Mouse (Mus musculus) left cerebral cortex, adult 2 months (tissue): ENCODE measurements around the gene Acbd6. TPM values are rescaled to one million over a fixed set of nuclear protein-coding genes. Genes with fewer than 3 reads are reported as not detected.

ENCODE experiments used
- DNase-seq, 2 experiments: peaks; one replicate each; pipeline ENCODE4 v3.0.0; 2021 to 2022; ENCODE audit warnings: low spot score in 2 of 2, mixed read lengths in 1 of 2; ENCODE audit errors: extremely low spot score in 1 of 2
- H3K27ac ChIP-seq: fragments of 200-600 bp; 2 replicates; pipeline ENCODE4 v1.8.1; 2022
- H3K4me3 ChIP-seq: fragments of 200-600 bp; 2 replicates; pipeline ENCODE4 v1.8.1; 2022
- CTCF ChIP-seq: fragments of 200-600 bp; IDR thresholded peaks from 2 replicates; pipeline ENCODE4 v1.8.1; 2022; ENCODE audit warnings: antibody characterized with exemption, mild to moderate bottlenecking, moderate library complexity
- intact Hi-C: fragments of 180-260 bp; cut with DNase I; formaldehyde crosslinking; loops from one replicate; pipeline ENCODE4 v1.15.1; 2025
- total RNA-seq, 2 experiments: library from RNA; stranded (reverse); gene quantifications; 2 replicates each; pipeline ENCODE4 v1.2.3; 2021

The Acbd6 gene
- total RNA-seq, 2 experiments from 2014 or later, result 95.6 to 101 TPM

DNA sequence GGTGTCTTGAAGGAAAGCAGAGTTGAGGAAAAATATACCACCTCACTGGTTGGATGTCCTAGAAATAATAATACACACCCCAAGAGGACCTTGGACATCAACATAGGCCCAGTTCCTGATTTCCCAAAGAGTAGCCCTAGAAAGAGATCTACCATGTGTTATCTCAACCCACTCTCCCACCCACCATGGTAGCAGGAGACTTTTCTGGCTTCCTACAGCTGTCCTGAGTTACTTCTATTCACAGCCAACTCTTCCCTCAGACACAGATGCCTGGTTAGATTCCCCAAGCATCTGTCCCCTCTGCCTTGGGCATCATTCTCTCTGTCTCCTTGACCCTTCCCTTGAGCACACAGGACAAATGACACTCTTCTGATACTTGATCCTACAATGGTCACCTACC is 157.4 kb downstream of the Acbd6 start:
- TF ChIP-seq CTCF, result no peak
- H3K4me3 ChIP-seq, result no peak overlapping the region
- intact Hi-C loops, result no loop called here
- no peak for DNase-seq
- H3K27ac ChIP-seq, result no peak overlapping the region

DNA sequence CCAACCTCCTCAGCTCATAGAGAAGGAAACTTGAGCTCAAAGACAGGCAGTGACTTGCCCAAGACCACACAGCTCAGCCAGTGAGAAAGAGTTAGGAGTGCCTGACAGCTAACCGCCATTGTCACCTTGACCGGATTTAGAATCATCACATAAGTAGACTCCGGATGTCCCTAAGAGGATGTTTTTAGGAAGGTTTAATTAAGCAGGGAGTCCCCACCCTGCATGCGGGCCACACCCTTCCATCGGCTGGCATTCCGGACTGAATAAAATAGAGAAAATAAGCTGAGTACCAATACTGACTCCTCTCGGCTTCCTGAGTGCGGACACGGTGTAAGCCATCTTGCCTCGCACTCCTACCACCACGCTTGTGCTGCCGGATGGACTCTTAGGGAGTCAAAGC is 159.4 kb downstream of the Acbd6 start:
- Histone ChIP-seq H3K27ac (no peak overlapping the region), H3K4me3 (no peak overlapping the region)
- DNase-seq, result no peak
- TF ChIP-seq CTCF, result no peak
- intact Hi-C loops, result no loop called here

DNA sequence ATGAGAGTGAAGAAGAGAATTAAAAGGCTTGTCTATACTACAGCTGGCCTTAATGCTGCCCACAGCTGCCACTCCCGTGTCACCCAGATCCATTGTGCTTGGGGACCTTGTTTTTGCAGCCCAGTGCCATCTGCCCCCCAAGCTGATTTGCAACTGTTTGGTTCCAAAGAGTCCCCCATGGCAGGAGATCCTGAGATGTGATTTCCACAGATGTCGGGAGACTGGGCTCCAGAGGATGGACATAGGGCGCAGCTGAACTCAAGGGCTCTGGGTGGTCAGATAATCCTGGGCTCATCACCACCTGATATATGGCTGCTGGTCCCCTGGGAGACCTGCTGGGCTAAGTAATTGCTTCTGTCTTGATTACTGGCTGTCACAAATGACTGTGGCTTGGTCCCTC is 160.9 kb downstream of the Acbd6 start:
- Histone ChIP-seq H3K27ac (no peak overlapping the region), H3K4me3 (no peak overlapping the region)
- DNase-seq, result no peak
- intact Hi-C loops, result no loop called here
- TF ChIP-seq CTCF, result no peak

DNA sequence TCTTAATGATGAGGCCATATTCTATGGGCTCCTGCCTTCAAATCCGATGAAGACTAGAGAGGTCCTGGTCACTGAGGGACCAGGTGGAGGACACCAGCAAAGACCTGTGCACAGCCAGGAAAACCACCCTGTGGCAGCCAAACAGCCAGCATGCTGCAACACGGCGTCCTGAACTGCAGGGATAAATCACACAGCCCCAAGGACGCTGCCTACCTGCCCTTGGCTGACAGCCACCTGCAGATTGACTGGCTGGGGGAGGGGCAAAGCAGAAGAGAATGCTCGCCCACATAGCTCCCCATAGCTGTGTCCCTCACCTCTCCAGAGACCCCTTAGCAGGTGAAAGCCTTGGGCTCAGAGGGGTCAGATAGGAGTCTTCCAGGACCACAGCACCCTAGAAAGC is 162.1 kb downstream of the Acbd6 start:
- H3K27ac ChIP-seq, result no peak overlapping the region
- TF ChIP-seq CTCF, result no peak
- intact Hi-C loops, result no loop called here
- H3K4me3 ChIP-seq, result no peak overlapping the region
- no peak for DNase-seq

DNA sequence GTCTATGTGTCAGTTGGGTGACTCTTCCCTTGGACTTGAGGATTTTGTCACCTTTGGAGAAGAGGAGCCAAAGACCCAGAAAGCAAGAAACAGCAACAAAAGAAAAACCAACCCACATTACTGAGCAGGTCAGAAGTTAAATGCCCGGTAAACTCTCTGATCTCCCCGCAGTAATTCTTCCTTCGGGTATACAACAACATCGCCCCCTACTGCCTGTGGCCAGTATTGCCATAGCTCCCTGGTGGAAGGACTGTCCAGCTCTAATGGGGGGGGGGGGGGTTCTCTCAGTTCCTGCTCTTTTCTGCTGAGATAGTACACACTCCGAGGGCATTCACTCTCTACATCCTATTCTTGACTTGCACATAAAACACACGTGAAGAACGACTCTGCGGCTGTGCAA is 163.5 kb downstream of the Acbd6 start:
- no peak overlapping the region for H3K27ac ChIP-seq
- peak; percentile 35 to 68 for DNase-seq
- TF ChIP-seq CTCF, result peak; percentile 65
- H3K4me3 ChIP-seq, result no peak overlapping the region
- intact Hi-C loops, result loop anchor here (1.0 kb wide), 1 partner anchor 146 kb away; no protein-coding TSS in a partner anchor

DNA sequence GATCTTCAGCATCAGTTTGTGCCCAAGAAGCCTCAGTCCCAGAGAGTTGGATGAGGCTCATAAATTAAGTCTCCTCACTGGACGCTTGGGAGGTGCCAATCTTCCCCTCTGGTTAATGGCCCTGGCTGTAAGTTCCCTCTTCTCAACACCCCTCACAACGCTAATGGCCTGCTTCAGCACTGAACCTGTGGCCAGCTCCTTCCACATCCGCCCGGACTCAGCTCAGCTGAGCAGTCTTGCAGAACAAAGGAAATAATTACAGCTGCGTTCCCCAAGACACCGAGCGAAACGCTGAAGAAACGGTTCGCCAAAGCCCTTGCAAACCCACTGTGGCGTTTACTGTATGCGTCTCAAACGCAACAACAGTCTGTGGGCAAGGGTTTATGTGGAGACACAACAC is 164.3 kb downstream of the Acbd6 start:
- TF ChIP-seq CTCF, result no peak
- intact Hi-C loops, result no loop called here
- no peak overlapping the region for H3K27ac ChIP-seq
- DNase-seq, result no peak
- no peak overlapping the region for H3K4me3 ChIP-seq

DNA sequence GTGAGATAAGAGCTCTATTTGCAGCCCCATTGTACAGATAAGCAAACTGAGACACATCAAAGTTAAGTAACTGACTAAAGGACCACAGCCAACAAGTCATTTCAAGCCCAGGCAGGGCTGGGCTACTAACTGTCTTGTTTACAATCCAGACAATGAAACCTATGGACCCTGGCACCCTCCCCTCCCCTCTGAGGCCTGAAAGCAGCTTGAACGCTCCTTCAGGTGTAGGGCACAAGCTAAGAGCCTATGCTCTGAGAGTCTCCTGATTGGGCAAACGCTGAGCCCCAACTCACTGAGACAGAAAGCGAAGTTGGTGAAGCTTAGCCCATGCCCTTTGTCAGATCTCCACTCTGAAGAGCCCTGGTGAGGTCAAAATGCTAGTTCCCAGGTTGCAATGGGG is 166.4 kb downstream of the Acbd6 start:
- H3K4me3 ChIP-seq, result no peak overlapping the region
- no peak overlapping the region for H3K27ac ChIP-seq
- no peak for DNase-seq
- no peak for TF ChIP-seq CTCF
- intact Hi-C loops, result no loop called here

DNA sequence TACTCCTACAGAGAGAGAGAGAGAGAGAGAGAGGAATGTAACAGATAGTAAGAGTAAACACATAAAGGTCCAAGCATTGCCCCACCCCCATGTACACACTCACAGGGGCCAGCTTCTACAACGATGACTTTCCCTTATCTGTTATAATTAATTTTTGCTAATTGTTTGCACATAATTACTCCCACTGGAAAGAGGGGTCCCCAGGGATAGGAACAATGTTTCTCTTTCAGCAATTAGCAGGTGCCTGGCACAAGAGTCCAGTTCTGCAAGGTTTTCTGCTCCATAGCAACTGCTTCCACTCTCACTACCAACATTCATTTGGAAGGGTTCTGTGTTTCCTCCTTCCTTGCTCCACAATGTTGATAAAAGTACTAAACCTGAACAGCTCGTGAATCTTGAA is 168.0 kb downstream of the Acbd6 start:
- H3K4me3 ChIP-seq, result no peak overlapping the region
- intact Hi-C loops, result no loop called here
- no peak for DNase-seq
- no peak overlapping the region for H3K27ac ChIP-seq
- TF ChIP-seq CTCF, result no peak

DNA sequence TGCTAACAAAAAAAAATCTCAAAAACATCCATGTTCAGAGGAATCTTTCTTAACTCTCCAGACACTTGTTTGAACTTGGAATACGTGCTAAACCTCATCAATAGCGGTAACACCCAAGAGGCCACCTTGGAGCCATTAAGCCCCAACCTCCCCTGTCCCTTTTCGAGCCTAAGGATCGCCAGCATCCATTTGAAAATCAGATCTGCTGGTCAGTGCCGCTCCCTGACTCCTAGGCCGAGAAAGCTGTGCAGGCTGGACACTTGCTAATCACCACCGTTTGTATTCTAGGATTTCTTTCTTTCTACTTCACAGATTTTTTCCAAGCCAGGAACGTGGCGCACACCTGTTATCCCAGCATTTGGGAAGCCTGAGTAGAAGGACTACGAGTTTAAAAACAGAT is 169.9 kb downstream of the Acbd6 start:
- H3K27ac ChIP-seq, result no peak overlapping the region
- DNase-seq, result no peak
- H3K4me3 ChIP-seq, result no peak overlapping the region
- intact Hi-C loops, result no loop called here
- no peak for TF ChIP-seq CTCF

DNA sequence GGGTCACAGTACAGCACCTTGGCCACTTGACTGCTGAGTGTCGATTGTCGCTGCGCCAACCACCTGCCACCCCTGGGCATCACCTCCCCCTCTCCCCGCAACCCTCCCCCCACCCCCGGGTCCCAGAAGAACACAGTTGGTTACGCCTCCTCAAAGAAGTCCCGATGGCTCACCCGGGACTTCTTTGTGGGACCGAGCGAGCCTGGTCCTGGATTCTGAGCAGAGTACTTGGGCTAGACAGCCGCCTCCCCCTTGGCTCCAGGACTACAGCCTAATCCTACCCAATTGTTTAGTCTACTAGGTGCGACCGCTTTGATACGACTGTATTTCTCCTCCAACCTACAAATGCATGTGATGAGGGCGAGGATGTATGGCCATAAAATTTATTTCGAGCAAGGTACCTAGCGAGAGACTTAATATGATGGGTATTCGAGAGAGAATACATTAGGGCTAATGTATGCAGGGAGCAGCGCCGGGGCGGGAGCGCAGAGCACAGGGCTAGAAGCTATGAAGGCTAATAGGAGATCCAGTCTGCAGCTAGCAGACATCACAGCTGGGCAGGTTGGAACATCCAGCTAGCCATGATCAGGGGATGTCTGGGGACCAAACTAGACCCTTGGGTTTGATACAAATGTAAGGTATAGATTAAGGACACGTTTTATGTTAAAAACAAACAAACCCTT is 171.3 kb downstream of the Acbd6 start:
- no peak for DNase-seq
- TF ChIP-seq CTCF, result no peak
- Histone ChIP-seq H3K27ac (no peak overlapping the region), H3K4me3 (no peak overlapping the region)
- intact Hi-C loops, result no loop called here

DNA sequence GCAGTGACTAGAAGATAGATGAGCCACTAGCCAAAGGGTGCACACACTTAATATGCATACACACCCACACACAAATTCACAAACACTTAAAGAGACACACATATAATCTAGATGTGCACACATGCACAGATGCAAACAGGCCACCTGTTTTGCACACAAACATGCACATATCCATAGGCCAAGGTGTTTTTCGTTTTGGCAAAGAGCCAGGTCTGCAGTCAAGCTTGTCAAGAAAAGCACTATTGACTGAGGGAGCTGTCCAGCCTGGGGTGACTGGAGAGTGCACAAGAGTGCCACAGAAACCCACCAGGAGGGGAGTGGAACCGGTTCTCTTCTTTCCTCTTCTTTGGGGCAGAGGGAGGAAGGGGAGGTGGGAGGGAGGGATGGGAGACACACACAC is 173.2 kb downstream of the Acbd6 start:
- no peak for TF ChIP-seq CTCF
- intact Hi-C loops, result no loop called here

DNA sequence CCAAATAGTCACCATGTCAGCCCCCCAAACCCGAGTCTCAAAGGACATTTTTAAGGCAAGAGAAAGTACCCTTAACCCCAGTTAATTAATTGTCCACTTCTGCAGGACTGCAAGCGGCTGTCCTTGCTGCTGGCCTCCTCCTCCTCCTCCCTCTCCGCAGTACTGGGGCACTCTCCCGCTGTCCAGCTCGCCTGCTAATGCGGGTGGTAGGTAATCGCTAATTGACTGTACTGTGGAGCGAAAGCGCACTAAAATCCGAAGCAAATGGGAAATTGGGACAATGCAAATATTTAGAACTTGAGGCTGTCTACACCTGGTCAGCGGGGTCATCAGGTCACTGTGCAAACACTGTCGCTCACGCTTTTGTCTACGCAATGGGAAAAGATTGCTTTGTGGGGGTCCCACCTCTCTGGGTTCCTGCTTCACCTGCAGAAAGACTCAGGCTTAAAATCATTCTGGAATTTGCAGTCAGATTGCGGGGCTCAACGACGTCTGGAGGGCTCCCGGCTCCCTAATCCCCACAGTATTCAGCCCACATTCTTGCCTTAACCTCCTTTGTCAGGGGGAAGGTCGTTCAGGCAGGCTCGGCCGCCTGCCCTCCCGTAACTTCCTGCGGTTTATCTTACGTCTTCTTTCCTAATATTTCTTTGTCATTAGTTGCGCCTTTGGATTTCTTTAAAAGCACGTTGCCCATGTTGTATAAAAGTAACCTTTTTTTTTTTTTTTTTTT is 178.3 kb downstream of the Acbd6 start:
- Histone ChIP-seq H3K4me3 (no peak overlapping the region), H3K27ac (no peak overlapping the region)
- TF ChIP-seq CTCF, result no peak
- DNase-seq, result no peak
- intact Hi-C loops, result no loop called here

More for the DNA sequence above, 173.2 kb downstream of the Acbd6 start:
- DNase-seq, result no peak
- Histone ChIP-seq H3K27ac (no peak overlapping the region), H3K4me3 (no peak overlapping the region)
